Mouse (Mus musculus) heart, embryonic 12.5 days (tissue): ENCODE results near the gene Rad9a. TPM values are rescaled to one million over a fixed set of nuclear protein-coding genes. Genes with fewer than 3 reads are reported as not detected.

Experiments used
- ATAC-seq: fragments of 200-750 bp; cut with Nextera tagmentation; 2 replicates; pipeline ENCODE4 v1.8.0; 2017; ENCODE audit warnings: moderate TSS enrichment, moderate library complexity; ENCODE audit not compliant: insufficient number of reproducible peaks, low FRiP score
- H3K27ac ChIP-seq: fragments of 300-500 bp; sonication (generic); 2 replicates; pipeline ENCODE4 v1.5.1; 2016; ENCODE audit warnings: mild to moderate bottlenecking, moderate library complexity; ENCODE audit not compliant: poor library complexity, severe bottlenecking
- H3K27me3 ChIP-seq: fragments of 300-500 bp; sonication (generic); replicated peaks from 2 replicates; pipeline ENCODE4 v1.6.1; 2016; ENCODE audit warnings: mild to moderate bottlenecking, moderate library complexity
- H3K36me3 ChIP-seq: fragments of 300-500 bp; sonication (generic); 2 replicates; pipeline ENCODE4 v1.6.1; 2016; ENCODE audit warnings: mild to moderate bottlenecking, moderate library complexity
- H3K4me1 ChIP-seq: fragments of 300-500 bp; sonication (generic); replicated peaks from 2 replicates; pipeline ENCODE4 v1.6.1; 2016; ENCODE audit warnings: mild to moderate bottlenecking
- H3K4me2 ChIP-seq: fragments of 300-500 bp; sonication (generic); 2 replicates; pipeline ENCODE4 v1.6.1; 2016; ENCODE audit warnings: mild to moderate bottlenecking, moderate library complexity
- H3K4me3 ChIP-seq: fragments of 300-500 bp; sonication (generic); 2 replicates; pipeline ENCODE4 v1.5.1; 2016; ENCODE audit warnings: mild to moderate bottlenecking
- H3K9ac ChIP-seq: fragments of 300-500 bp; sonication (generic); 2 replicates; pipeline ENCODE4 v1.6.1; 2016; ENCODE audit warnings: mild to moderate bottlenecking, moderate library complexity
- H3K9me3 ChIP-seq: fragments of 300-500 bp; sonication (generic); replicated peaks from 2 replicates; pipeline ENCODE4 v1.6.1; 2016; ENCODE audit warnings: mild to moderate bottlenecking, moderate library complexity
- WGBS: fragments of 180-500 bp; shearing (Covaris S2); methylation state at CpG from one replicate; pipeline ENCODE4 v1.1.7; 2016; 5-methylcytosine and 5-hydroxymethylcytosine counted together
- polyA plus RNA-seq: library from polyadenylated mRNA; unstranded; fragments of >200 nt; fragmentation: Nextera tagmentation; extraction: Ambion mirVana; gene quantifications from 2 replicates; pipeline ENCODE4 v1.2.1, GENCODE M21; 2016

The Rad9a gene
- polyA plus RNA-seq, 1 experiment from 2014 or later, result 22.6 TPM

GRCm38 (mm10) chr19:4217855-4218254, 16.4 kb upstream of the Rad9a start:
- H3K27me3 ChIP-seq, result peaks cover 71% of the 10 kb centered on the region
- WGBS, result 43% methylated on average over 3 of the region's 3 CpGs
- H3K36me3 ChIP-seq, result no peaks in the 10 kb centered on the region
- ATAC-seq, result no peak
- no peak overlapping the region for H3K27ac ChIP-seq
- no peak overlapping the region for H3K9ac ChIP-seq
- no peaks in the 10 kb centered on the region for H3K9me3 ChIP-seq
- H3K4me3 ChIP-seq, result no peak overlapping the region
- no peak overlapping the region for H3K4me2 ChIP-seq
- peaks cover 75% of the 10 kb centered on the region for H3K4me1 ChIP-seq

GRCm38 (mm10) chr19:4217140-4217539, 15.7 kb upstream of the Rad9a start:
- no peaks in the 10 kb centered on the region for H3K36me3 ChIP-seq
- peaks cover 71% of the 10 kb centered on the region for H3K27me3 ChIP-seq
- WGBS, result 20% methylated on average over 5 of the region's 5 CpGs
- H3K9ac ChIP-seq, result 0 out of 2 replicates have a peak overlapping the region, but pooled peaks have one; percentile 9
- peaks cover 74% of the 10 kb centered on the region for H3K4me1 ChIP-seq
- no peak overlapping the region for H3K4me3 ChIP-seq
- H3K9me3 ChIP-seq, result no peaks in the 10 kb centered on the region
- no peak for ATAC-seq
- H3K4me2 ChIP-seq, result no peak overlapping the region
- no peak overlapping the region for H3K27ac ChIP-seq

GRCm38 (mm10) chr19:4216041-4216685, 14.7 kb upstream of the Rad9a start:
- 14% methylated on average over 14 of the region's 14 CpGs for WGBS
- Histone ChIP-seq H3K27ac (no peak overlapping the region), H3K4me2 (peak overlapping the region; percentile 44), H3K4me3 (peak overlapping the region; percentile 1; the same call in 1 of the 2 replicates), H3K9me3 (no peaks in the 10 kb centered on the region), H3K27me3 (peaks cover 72% of the 10 kb centered on the region), H3K9ac (0 out of 2 replicates have a peak overlapping the region, but pooled peaks have one; percentile 23), H3K4me1 (peaks cover 64% of the 10 kb centered on the region), H3K36me3 (no peaks in the 10 kb centered on the region)
- ATAC-seq, result no peak

- H3K36me3 ChIP-seq, result no peaks in the 10 kb centered on the region
- H3K4me1 ChIP-seq, result peaks cover 57% of the 10 kb centered on the region
- 3% methylated on average over 18 of the region's 21 CpGs for WGBS
- peak overlapping the region; percentile 67 for H3K4me3 ChIP-seq
- peak overlapping the region; percentile 91 for H3K4me2 ChIP-seq
- peaks cover 70% of the 10 kb centered on the region for H3K27me3 ChIP-seq
- no peak for ATAC-seq
- no peak overlapping the region for H3K27ac ChIP-seq
- H3K9me3 ChIP-seq, result no peaks in the 10 kb centered on the region
- peak overlapping the region; percentile 81 for H3K9ac ChIP-seq
Observed at GRCm38 (mm10) chr19:4215451-4215840, 14.0 kb upstream of the Rad9a start.

- H3K9me3 ChIP-seq, result no peaks in the 10 kb centered on the region
- no peaks in the 10 kb centered on the region for H3K36me3 ChIP-seq
- peak; percentile 43; the same call in 1 of the 2 replicates for ATAC-seq
- peak overlapping the region; percentile 81 for H3K9ac ChIP-seq
- WGBS, result under 1% methylated on average over 55 of the region's 81 CpGs
- peak overlapping the region; percentile 91 for H3K4me2 ChIP-seq
- H3K27ac ChIP-seq, result peak overlapping the region; percentile 9
- peaks cover 51% of the 10 kb centered on the region for H3K4me1 ChIP-seq
- peaks cover 65% of the 10 kb centered on the region for H3K27me3 ChIP-seq
- H3K4me3 ChIP-seq, result peak overlapping the region; percentile 67
Observed at GRCm38 (mm10) chr19:4214771-4215450, 13.4 kb upstream of the Rad9a start.

- under 1% methylated on average over 49 of the region's 49 CpGs for WGBS
- no peaks in the 10 kb centered on the region for H3K36me3 ChIP-seq
- peak within 1 kb of the TSS; percentile 81 for H3K9ac ChIP-seq
- H3K4me3 ChIP-seq, result peak within 1 kb of the TSS; percentile 67
- peaks cover 51% of the 10 kb centered on the region for H3K4me1 ChIP-seq
- peak; percentile 43 for ATAC-seq
- peaks cover 62% of the 10 kb centered on the region for H3K27me3 ChIP-seq
- peak within 1 kb of the TSS; percentile 9 for H3K27ac ChIP-seq
- H3K4me2 ChIP-seq, result peak within 1 kb of the TSS; percentile 91
- no peaks in the 10 kb centered on the region for H3K9me3 ChIP-seq
Observed at GRCm38 (mm10) chr19:4214071-4214770, 12.8 kb upstream of the Rad9a start, which contains the start of the genes Clcf1 and AC109138.7. Clcf1 (plus strand) TSS chr19:4214238. AC109138.7 (plus strand) TSS chr19:4214357.

GRCm38 (mm10) chr19:4213524-4213974, 12.1 kb upstream of the Rad9a start:
- Histone ChIP-seq H3K27ac (no peak overlapping the region), H3K9me3 (no peaks in the 10 kb centered on the region), H3K4me1 (peaks cover 51% of the 10 kb centered on the region), H3K9ac (peak overlapping the region; percentile 81; the same call in 1 of the 2 replicates), H3K4me2 (peak overlapping the region; percentile 91), H3K4me3 (peak overlapping the region; percentile 67), H3K27me3 (peaks cover 64% of the 10 kb centered on the region), H3K36me3 (no peaks in the 10 kb centered on the region)
- ATAC-seq, result no peak
- WGBS, result 9% methylated on average over 9 of the region's 9 CpGs

- H3K4me2 ChIP-seq, result no peak overlapping the region
- no peak overlapping the region for H3K27ac ChIP-seq
- no peak for ATAC-seq
- 26% methylated on average over 4 of the region's 4 CpGs for WGBS
- no peak overlapping the region for H3K4me3 ChIP-seq
- H3K36me3 ChIP-seq, result no peaks in the 10 kb centered on the region
- peaks cover 40% of the 10 kb centered on the region for H3K4me1 ChIP-seq
- H3K9me3 ChIP-seq, result no peaks in the 10 kb centered on the region
- peaks cover 49% of the 10 kb centered on the region for H3K27me3 ChIP-seq
- H3K9ac ChIP-seq, result no peak overlapping the region
Observed at GRCm38 (mm10) chr19:4211891-4212588, 10.6 kb upstream of the Rad9a start.

GRCm38 (mm10) chr19:4208563-4208962, 7.1 kb upstream of the Rad9a start:
- Histone ChIP-seq H3K27me3 (peaks cover 48% of the 10 kb centered on the region), H3K4me3 (no peak overlapping the region), H3K9ac (no peak overlapping the region), H3K4me1 (peaks cover 13% of the 10 kb centered on the region), H3K27ac (no peak overlapping the region), H3K36me3 (no peaks in the 10 kb centered on the region), H3K4me2 (no peak overlapping the region), H3K9me3 (no peaks in the 10 kb centered on the region)
- WGBS, result 59% methylated on average over 5 of the region's 5 CpGs
- no peak for ATAC-seq

GRCm38 (mm10) chr19:4206971-4207370, 5.5 kb upstream of the Rad9a start:
- Histone ChIP-seq H3K9ac (no peak overlapping the region), H3K4me1 (peaks cover 12% of the 10 kb centered on the region), H3K27ac (no peak overlapping the region), H3K4me3 (no peak overlapping the region), H3K27me3 (peaks cover 32% of the 10 kb centered on the region), H3K9me3 (no peaks in the 10 kb centered on the region), H3K4me2 (no peak overlapping the region), H3K36me3 (no peaks in the 10 kb centered on the region)
- 2% methylated on average over 2 of the region's 2 CpGs for WGBS
- peak; percentile 47; the same call in 1 of the 2 replicates for ATAC-seq
